Mouse (Mus musculus) brain, embryonic 14.5 days (tissue): ENCODE data around the gene Upp2.

Experiments used
- CTCF ChIP-seq: fragments of 200-500 bp; IDR thresholded peaks from 2 replicates; pipeline ENCODE4 v1.5.1; 2012; ENCODE audit warnings: inconsistent platforms, mild to moderate bottlenecking, moderate library complexity, borderline replicate concordance; ENCODE audit not compliant: insufficient read depth, insufficient read length; ENCODE audit errors: extremely low read depth
- POLR2A ChIP-seq: fragments of 200-500 bp; IDR thresholded peaks from 2 replicates; pipeline ENCODE4 v1.6.1; 2012; ENCODE audit warnings: mild to moderate bottlenecking, inconsistent platforms, borderline replicate concordance; ENCODE audit not compliant: poor library complexity, insufficient read depth, insufficient read length, severe bottlenecking; ENCODE audit errors: extremely low read depth

GRCm38 (mm10) chr2:58546264-58546663 is 20.8 kb upstream of the Upp2 start:
- TF ChIP-seq CTCF (no peak), POLR2A (no peak)
